Mouse (Mus musculus) thymus, adult 2 months (tissue): Measurements from ENCODE around the gene Ticrr.

Source experiments
- CTCF ChIP-seq: fragments of 200-500 bp; IDR thresholded peaks from 2 replicates; pipeline ENCODE4 v1.5.1; 2012; ENCODE audit warnings: mild to moderate bottlenecking, control low read depth, low read length, moderate library complexity, borderline replicate concordance; ENCODE audit not compliant: control insufficient read depth, poor library complexity, insufficient read depth; ENCODE audit errors: extremely low read depth
- POLR2A ChIP-seq: fragments of 200-500 bp; IDR thresholded peaks from 2 replicates; pipeline ENCODE4 v1.6.1; 2012; ENCODE audit warnings: mild to moderate bottlenecking, low read length, control low read depth, moderate library complexity; ENCODE audit not compliant: control insufficient read depth, poor library complexity, insufficient read depth; ENCODE audit errors: extremely low read depth

GRCm38 (mm10) chr7:79734563-79734962 lies 74.6 kb downstream of the Ticrr start:
- no peak for TF ChIP-seq CTCF
- no peak for TF ChIP-seq POLR2A
